Mouse (Mus musculus) heart, postnatal 0 days (tissue): ENCODE data around the gene Fam72a.

Experiments
- CTCF ChIP-seq: IDR thresholded peaks from 2 replicates; pipeline ENCODE4 v1.5.1; 2016; ENCODE audit warnings: antibody characterized with exemption, control low read depth, low read depth
- EP300 ChIP-seq: IDR thresholded peaks from 2 replicates; pipeline ENCODE4 v1.6.1; 2016; ENCODE audit warnings: antibody characterized with exemption, low read depth

DNA sequence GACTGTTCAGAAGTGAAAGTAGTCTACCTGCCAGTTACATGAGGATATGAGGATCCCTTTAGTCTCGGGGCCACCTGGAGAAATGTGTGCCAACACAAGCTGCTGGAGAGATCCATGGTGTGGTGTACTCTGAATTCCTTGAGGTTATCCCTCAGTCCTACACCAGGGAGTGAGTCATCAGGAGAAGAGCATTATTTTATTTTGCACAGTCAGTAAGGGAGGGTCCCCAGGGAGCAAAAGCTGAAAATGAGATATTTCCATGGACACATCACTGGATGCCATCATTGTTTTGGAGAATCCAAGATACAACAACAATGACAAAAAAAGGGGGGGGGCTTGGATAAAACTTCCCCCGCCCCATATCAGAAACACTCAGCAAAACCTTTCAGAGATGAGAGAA, 24.3 kb downstream of the Fam72a start:
- TF ChIP-seq EP300 (no peak), CTCF (no peak)
